Mouse (Mus musculus) lung, adult 2 months (tissue): Measurements from ENCODE around the gene Psg25. TPM values are rescaled to one million over a fixed set of nuclear protein-coding genes. Genes with fewer than 3 reads are reported as not detected.
"Not testable (repeated sequence)": the region's sequence is repeated elsewhere in the genome, so short reads cannot be mapped to it uniquely, and the experiment has no call there.

Experiments
- DNase-seq: peaks from one replicate; pipeline ENCODE4 v3.0.0; 2022
- H3K4me1 ChIP-seq: fragments of 200-500 bp; 2 replicates; pipeline ENCODE4 v1.6.1; 2011; ENCODE audit warnings: low read length; ENCODE audit not compliant: control insufficient read depth, insufficient read depth
- H3K4me3 ChIP-seq: fragments of 200-500 bp; replicated peaks from 2 replicates; pipeline ENCODE3; 2011; ENCODE audit warnings: low read depth, mild to moderate bottlenecking, control low read depth, low read length; ENCODE audit errors: extremely low read depth
- CTCF ChIP-seq: fragments of 200-500 bp; IDR thresholded peaks from 2 replicates; pipeline ENCODE4 v1.5.1; 2011; ENCODE audit warnings: mild to moderate bottlenecking, low read length, control low read depth; ENCODE audit not compliant: insufficient read depth
- POLR2A ChIP-seq: fragments of 200-500 bp; IDR thresholded peaks from 2 replicates; pipeline ENCODE4 v1.6.1; 2011; ENCODE audit warnings: low read depth, mild to moderate bottlenecking, control low read depth, low read length, borderline replicate concordance; ENCODE audit errors: extremely low read depth
- WGBS: fragments of 180-500 bp; shearing (Covaris S2); methylation state at CpG from one replicate; pipeline ENCODE4 v1.1.7; 2018; 5-methylcytosine and 5-hydroxymethylcytosine counted together
- polyA plus RNA-seq: library from polyadenylated mRNA; depleted of rRNA; stranded (reverse); fragments of >200 nt; gene quantifications from 2 replicates; pipeline ENCODE4 v1.2.3, GENCODE M21; 2012; rRNA removed

Gene Psg25
- polyA plus RNA-seq: not detected in 2 replicates

- no peak for DNase-seq
- Histone ChIP-seq H3K4me1 (no peaks in the 10 kb centered on the region), H3K4me3 (no peak within 1 kb of the TSS)
- 78% methylated on average over 1 of the region's 1 CpGs for WGBS
- TF ChIP-seq POLR2A (no peak), CTCF (no peak)
Measured at GRCm38 (mm10) chr7:18532169-18532568, at the start of gene Psg25. Gene Psg25 (minus strand): TSS chr7:18532269.

DNA sequence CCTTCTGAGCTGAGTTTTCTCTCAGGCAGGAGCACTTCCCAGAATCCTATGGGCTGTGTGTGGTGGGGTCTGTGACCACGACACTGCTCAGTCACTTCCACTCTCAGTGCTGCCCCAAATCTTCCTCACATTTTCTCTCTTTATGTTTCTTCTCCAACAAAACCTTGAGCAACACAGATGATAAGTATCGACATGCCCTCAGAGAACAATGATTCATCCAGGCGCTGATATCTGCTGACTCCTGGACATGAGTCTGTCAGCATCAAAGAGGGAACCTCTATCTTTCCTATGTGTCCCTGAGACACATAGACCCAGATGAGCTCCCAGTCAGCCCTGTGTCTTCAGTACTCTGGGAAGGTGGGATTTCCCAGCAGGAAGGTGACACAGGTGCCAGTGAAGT lies 35.1 kb upstream of the Psg25 start, which contains the start of gene Psg27:
Gene Psg27, minus strand, starts transcription at position 101 of the 400 bp plus-strand sequence.
- Histone ChIP-seq H3K4me3 (no peak within 1 kb of the TSS), H3K4me1 (no peaks in the 10 kb centered on the region)
- WGBS: 70% methylated on average over 3 of the region's 3 CpGs
- no peak for DNase-seq
- TF ChIP-seq CTCF (no peak), POLR2A (no peak)

DNA sequence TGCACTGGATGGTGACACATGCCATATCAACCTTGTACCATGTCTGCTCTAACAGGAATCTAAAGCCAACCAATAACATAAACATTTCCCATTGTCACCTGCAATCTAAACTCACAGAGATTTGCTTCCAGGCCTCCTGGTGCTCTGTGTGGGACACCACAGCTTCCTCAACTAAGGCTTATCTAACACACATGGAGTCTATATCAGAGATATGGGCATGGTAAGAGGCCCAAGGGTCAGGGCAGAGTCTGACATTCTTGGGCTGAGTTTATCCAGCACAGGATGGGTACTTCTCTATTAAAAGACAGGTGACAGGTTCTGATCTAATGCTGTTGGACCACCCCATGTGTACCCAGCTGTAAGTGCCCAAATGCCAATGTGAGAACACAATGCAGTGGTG lies 27.8 kb upstream of the Psg25 start:
- DNase-seq: no peak
- H3K4me1 ChIP-seq: no peaks in the 10 kb centered on the region
- TF ChIP-seq POLR2A (no peak), CTCF (no peak)
- H3K4me3 ChIP-seq: no peak overlapping the region

DNA sequence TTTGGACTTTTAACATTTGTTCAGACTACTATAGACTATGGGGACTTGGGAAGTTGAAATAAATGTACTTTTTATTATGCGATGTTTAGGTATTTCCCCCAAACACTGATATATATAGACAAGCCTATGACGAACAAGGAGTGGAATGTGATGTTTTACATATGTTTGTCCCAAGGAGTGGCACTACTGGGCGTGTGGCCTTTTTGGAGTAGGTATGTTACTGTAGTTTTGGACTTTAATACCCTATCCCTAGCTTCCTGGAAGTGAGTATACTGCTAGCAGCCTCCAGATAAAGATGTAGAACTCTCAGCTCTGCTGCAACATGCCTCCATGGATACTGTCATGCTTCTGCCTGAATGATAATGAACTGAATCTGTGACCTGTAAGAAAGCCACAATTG lies 23.7 kb upstream of the Psg25 start:
- H3K4me3 ChIP-seq, H3K4me1 ChIP-seq, DNase-seq: not testable (repeated sequence)
- WGBS: 71% methylated on average over 3 of the region's 3 CpGs

DNA sequence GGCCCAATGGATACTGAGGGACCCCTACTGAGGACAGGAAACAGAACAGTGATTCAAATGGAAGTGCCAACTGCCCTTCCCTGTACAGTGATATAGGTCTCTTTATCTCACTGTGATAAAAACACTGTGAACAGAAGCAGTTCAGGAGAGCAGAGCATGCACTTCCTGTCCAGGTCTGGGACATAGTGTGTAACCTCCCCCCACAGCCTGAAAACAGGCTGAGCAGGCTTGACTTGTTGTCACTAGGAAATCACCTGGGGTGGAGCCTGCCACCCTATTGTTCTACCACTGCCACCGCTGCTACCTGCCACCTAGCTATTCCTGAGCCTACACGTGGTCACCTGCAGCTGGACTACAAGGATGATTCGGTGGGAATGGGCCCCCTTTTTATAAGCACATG lies 1.4 kb upstream of the Psg25 start:
- no peak for DNase-seq
- TF ChIP-seq CTCF (no peak), POLR2A (no peak)
- 43% methylated on average over 3 of the region's 3 CpGs for WGBS
- H3K4me1 ChIP-seq: no peaks in the 10 kb centered on the region
- no peak overlapping the region for H3K4me3 ChIP-seq

DNA sequence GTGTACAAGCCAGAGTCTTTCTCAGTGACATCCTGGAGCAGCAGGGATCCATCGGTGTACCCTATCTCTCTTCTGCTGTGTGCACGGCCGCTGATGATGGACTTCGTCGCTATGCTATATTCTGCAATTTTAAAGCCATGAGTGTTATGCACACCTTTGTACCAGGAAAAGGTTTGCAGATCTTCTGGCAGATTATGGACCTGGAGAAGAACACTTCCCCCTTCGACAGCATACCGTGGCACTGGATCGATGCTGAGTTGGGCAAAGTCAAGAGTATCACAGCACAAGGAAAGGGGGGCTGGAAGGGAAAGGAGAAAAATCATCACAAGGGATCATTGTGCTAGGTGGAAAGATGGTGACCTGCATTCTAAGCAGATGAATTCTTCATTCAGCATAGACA lies 7.4 kb downstream of the Psg25 start:
- WGBS: 91% methylated on average over 8 of the region's 8 CpGs
- no peak for DNase-seq
- Histone ChIP-seq H3K4me3 (no peak overlapping the region), H3K4me1 (no peaks in the 10 kb centered on the region)
- TF ChIP-seq POLR2A: no peak
- no peak for TF ChIP-seq CTCF

DNA sequence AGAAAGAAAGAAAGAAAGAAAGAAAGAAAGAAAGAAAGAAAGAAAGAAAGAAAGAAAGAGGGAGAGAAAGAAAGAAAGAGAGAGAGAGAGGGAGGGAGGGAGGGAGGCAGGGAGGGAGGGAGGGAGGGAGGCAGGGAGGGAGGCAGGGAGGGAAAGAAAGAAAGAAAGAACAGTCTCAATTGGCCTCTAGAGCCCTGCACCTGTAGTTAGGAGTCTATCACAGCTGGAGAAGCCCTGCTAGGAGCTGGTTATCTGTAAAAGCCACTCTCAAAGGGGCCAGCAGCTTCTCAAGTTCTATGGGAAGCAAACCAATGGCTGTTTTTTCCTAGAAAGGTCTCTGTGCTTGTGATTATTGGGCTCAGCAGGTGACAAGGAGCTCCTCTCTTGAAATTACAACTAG lies 19.2 kb downstream of the Psg25 start:
- H3K4me3 ChIP-seq, DNase-seq, H3K4me1 ChIP-seq: not testable (repeated sequence)

GRCm38 (mm10) chr7:18512417-18512816 lies 19.7 kb downstream of the Psg25 start:
- H3K4me3 ChIP-seq, H3K4me1 ChIP-seq, DNase-seq: not testable (repeated sequence)
- 36% methylated on average over 2 of the region's 2 CpGs for WGBS

DNA sequence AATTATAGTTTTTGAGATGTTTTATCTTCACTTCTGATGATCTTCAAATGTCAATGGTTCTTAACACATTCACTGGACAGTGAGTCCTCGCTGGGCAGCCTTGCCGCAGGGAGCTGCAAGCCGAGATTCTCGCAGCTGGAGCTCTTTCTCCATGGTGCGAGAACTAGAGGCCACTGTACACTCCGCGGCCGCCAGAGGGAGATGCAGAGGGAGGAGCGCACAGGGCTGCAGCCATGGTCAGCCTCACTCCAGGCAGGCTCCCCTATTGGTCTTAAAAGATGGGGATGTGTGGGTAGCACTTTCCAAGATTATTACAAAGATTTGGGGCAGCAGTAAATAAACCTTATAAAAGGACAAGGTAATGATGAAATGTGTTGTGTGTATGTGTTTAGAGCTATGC lies 20.6 kb downstream of the Psg25 start:
- DNase-seq: no peak
- H3K4me1 ChIP-seq: no peaks in the 10 kb centered on the region
- 23% methylated on average over 9 of the region's 9 CpGs for WGBS
- TF ChIP-seq CTCF (no peak), POLR2A (no peak)
- no peak overlapping the region for H3K4me3 ChIP-seq

GRCm38 (mm10) chr7:18484077-18484476 lies 48.0 kb downstream of the Psg25 start, which contains the start of gene Psg26:
Gene Psg26 (minus strand): TSS chr7:18484177.
- Histone ChIP-seq H3K4me1 (no peaks in the 10 kb centered on the region), H3K4me3 (no peak within 1 kb of the TSS)
- TF ChIP-seq POLR2A: no peak
- WGBS: 57% methylated on average over 1 of the region's 1 CpGs
- DNase-seq: no peak

Other genes starting within 250 kb of the Psg25 start
- gene Psg18, start 177.3 kb downstream of the Psg25 start, polyA plus RNA-seq: not detected in 2 replicates
- gene Psg28, start 100.2 kb downstream of the Psg25 start, polyA plus RNA-seq: not detected in 2 replicates
- gene Psg26, start 48.1 kb downstream of the Psg25 start, polyA plus RNA-seq: not detected in 2 replicates
- gene Psg27, start 35.0 kb upstream of the Psg25 start, polyA plus RNA-seq: not detected in 2 replicates
- gene Psg23, start 84.2 kb upstream of the Psg25 start, polyA plus RNA-seq: not detected in 2 replicates
- gene Psg21, start 124.5 kb upstream of the Psg25 start, polyA plus RNA-seq: not detected in 2 replicates
- not detected in 2 replicates for gene Psg20, start 153.9 kb upstream of the Psg25 start, polyA plus RNA-seq
- not detected in 2 replicates for gene Psg22, start 185.8 kb upstream of the Psg25 start, polyA plus RNA-seq